Mouse (Mus musculus) ES-E14 (cell line): ENCODE results near the gene Ccnl1.

Experiments
- MAFK ChIP-seq: IDR thresholded peaks from 2 replicates; pipeline ENCODE4 v1.6.1; 2014; ENCODE audit warnings: mild to moderate bottlenecking, low read depth, low read length, inconsistent platforms; ENCODE audit not compliant: insufficient read depth
- ZNF384 ChIP-seq: IDR thresholded peaks from 2 replicates; pipeline ENCODE4 v1.6.1; 2012; ENCODE audit warnings: low read depth, low read length, inconsistent platforms

DNA sequence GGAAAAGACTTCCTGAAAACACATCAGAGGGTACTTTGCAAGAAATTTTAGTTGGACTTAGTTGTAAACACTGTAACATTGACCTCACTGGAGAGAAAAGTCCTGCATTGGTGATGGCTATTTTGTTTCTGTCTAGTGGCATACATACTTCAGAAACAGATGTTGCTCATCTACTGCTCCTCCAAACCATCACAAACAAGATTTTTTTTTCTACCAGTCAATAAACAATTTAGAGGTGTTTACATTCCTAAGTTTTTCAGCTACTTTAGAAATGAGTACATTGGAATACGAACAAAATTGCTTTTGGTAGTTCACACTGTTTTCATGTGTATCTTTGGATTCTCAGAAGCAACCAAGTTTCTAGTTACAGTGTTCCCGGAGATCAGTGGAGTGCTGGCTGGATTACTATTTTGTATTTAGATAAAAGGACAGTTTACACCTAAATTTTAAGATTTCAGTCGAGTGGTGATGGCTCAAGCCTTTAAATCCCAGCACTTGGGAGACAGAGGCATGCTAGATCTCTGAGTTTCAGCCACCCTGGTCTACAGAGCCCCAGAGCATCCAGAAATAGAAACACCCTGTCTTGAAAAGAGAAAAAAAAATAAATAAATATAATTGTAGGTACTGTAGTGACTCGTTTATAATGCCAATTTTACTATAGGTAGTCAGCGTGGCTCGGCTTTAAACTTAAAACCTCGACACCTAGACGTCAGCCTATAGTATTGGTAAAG, 15.6 kb upstream of the Ccnl1 start:
- TF ChIP-seq ZNF384 (no peak), MAFK (no peak)
